Mouse (Mus musculus) liver (tissue): ENCODE results near the gene Naaladl2.

ENCODE experiments used
- DNase-seq: peaks from one replicate; pipeline ENCODE4 v3.0.0-alpha.2; 2020; ENCODE audit warnings: mixed read lengths

The Naaladl2 gene

GRCm38 (mm10) chr3:24938507-24939182, 205.4 kb downstream of the Naaladl2 start:
- DNase-seq: no peak

GRCm38 (mm10) chr3:24921811-24922210, 222.2 kb downstream of the Naaladl2 start:
- DNase-seq: no peak

GRCm38 (mm10) chr3:24921401-24921800, 222.7 kb downstream of the Naaladl2 start:
- DNase-seq: no peak

GRCm38 (mm10) chr3:24905425-24905960, 238.6 kb downstream of the Naaladl2 start:
- no peak for DNase-seq

- no peak for DNase-seq
These were observed 255.3 kb downstream of the Naaladl2 start for GRCm38 (mm10) chr3:24888801-24889200.

GRCm38 (mm10) chr3:24872254-24872653, 271.8 kb downstream of the Naaladl2 start:
- no peak for DNase-seq

- no peak for DNase-seq
These were observed 291.1 kb downstream of the Naaladl2 start for GRCm38 (mm10) chr3:24852936-24853335.

GRCm38 (mm10) chr3:24796739-24797138, 347.3 kb downstream of the Naaladl2 start:
- DNase-seq: no peak

GRCm38 (mm10) chr3:24787451-24788148, 356.5 kb downstream of the Naaladl2 start:
- DNase-seq: no peak

GRCm38 (mm10) chr3:24784108-24784507, 360.0 kb downstream of the Naaladl2 start:
- no peak for DNase-seq

- DNase-seq: no peak
These were observed 360.6 kb downstream of the Naaladl2 start for GRCm38 (mm10) chr3:24783462-24783829.

GRCm38 (mm10) chr3:24782784-24783461, 361.1 kb downstream of the Naaladl2 start:
- DNase-seq: no peak

GRCm38 (mm10) chr3:24781687-24782086, 362.4 kb downstream of the Naaladl2 start:
- DNase-seq: no peak

- DNase-seq: no peak
These were observed 365.6 kb downstream of the Naaladl2 start for GRCm38 (mm10) chr3:24778416-24778815.

- no peak for DNase-seq
These were observed 395.0 kb downstream of the Naaladl2 start for GRCm38 (mm10) chr3:24749055-24749454.

- no peak for DNase-seq
These were observed 396.7 kb downstream of the Naaladl2 start for GRCm38 (mm10) chr3:24747182-24747856.

GRCm38 (mm10) chr3:24743946-24744345, 400.1 kb downstream of the Naaladl2 start:
- no peak for DNase-seq

GRCm38 (mm10) chr3:24719181-24719749, 424.8 kb downstream of the Naaladl2 start:
- DNase-seq: no peak

- no peak for DNase-seq
These were observed 429.3 kb downstream of the Naaladl2 start for GRCm38 (mm10) chr3:24714770-24715169.

GRCm38 (mm10) chr3:24705778-24706423, 438.2 kb downstream of the Naaladl2 start:
- no peak for DNase-seq

- no peak for DNase-seq
These were observed 453.7 kb downstream of the Naaladl2 start for GRCm38 (mm10) chr3:24690162-24690915.
